Mouse (Mus musculus) kidney, adult 8-10 months (tissue): Measurements from ENCODE around the gene Tbc1d2.
"Not testable (repeated sequence)": the region's sequence is repeated elsewhere in the genome, so short reads cannot be mapped to it uniquely, and the experiment has no call there.

Experiments used
- DNase-seq, 2 experiments: peaks; one replicate each; pipeline ENCODE4 v3.0.0; 2022

The Tbc1d2 gene

DNA sequence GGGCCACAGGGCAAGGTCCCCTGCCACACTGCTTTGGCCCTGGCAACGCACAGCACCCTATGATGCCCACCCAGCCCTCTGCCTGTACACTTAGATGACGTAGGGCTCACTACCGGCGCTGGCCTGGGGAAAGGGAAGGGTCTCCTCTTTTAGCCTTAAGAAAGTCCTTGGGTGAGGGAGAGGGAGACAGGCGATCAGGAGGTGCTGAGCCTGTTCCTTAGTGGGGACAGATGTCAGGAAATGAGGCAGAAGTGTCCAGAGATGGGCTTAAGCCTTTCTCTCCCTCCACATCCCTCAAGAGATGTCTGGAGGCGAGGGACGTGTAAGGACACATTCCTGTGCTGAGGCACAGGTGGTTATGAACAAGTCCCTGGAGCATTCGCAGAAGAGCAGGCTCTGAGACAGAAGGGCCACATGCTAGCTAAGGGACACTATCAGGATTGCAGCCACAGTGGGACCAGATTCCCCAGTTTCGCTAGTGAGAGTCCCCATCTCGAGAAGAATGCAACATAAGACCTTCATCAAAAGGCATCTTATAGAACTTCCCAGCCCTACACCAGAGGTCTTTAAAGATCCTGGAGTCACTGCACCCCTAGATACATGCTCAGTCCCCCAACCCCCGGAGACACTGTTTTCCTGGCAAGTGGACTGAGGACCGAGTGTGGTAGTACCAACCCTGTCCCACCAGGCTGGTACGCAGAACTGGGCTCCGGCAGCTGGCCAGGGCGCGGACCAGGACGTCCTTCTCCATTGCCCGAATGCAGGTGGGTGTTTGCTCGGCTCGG is 49.3 kb downstream of the Tbc1d2 start:
- no peak for DNase-seq

DNA sequence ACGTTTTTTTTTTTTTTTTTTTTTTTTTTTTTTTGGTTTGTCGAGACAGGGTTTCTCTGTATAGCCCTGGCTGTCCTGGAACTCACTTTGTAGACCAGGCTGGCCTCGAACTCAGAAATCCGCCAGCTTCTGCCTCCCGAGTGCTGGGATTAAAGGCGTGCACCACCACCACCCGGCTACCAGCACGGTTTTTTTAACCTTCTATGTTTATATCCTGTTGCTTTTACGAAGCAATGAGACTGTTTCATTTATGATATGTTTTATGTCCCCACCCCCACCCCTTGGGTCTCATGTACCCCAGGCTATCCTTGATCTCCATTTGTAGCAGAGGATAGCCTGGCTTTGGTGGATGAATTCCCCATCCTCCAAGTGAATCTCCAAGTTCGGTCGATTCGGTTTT is 50.4 kb downstream of the Tbc1d2 start:
- not testable (repeated sequence) for DNase-seq

GRCm38 (mm10) chr4:46598981-46599380 is 51.0 kb downstream of the Tbc1d2 start:
- no peak for DNase-seq

DNA sequence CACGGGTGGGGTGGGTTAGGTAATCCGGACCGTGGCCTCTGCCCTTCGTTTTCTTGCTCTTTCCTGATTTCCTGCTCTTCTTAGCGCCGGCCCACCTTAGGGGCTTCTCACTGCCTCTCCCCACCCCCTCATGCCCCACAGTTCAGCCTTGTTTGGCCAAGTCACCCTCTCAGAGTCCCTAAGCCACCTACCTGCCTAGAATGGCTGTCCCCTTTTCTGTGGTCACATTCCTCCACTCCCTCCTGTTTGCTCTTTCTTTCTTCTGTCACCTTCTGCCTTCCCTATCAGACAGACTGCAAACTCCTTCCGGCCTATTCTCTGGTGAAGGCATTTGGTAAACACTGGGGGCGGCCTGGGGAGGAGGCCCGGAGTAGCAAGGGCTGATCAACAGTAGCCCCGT is 51.9 kb downstream of the Tbc1d2 start:
- DNase-seq = no peak

DNA sequence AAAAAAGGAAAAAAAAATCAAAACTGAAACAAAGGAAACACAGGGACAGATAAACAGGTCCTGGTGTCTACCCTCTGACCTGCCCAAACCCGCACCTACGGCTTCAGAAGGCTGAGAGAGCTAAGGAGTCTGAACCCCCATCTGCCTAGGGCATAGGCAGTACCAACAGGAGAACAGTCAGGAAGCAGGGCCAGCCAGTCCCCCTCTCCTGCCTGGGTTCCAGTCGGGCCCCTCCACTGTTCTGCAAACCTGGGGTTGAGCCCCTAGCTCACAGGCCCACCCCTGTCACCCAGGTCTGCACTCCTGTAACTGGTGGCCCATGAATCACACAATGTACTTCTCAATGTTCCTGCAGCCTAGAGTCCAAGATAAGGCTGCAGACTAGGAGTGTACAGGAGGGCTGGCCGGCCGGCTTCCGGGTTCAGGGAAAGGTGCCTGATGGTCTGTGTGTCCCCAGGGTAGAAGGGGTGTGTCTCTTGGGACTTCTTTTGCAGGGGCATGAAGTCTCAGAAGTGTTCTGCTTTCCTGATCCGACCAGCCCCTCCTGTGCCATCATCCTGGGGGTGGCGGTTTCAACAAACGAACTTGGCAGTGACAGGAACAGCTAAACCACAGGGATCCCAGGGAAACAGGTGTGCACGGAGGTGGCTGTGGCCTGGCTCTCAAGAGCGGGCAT is 52.6 kb downstream of the Tbc1d2 start:
- DNase-seq = no peak

GRCm38 (mm10) chr4:46596398-46596797 is 53.6 kb downstream of the Tbc1d2 start:
- DNase-seq = no peak

- no peak for DNase-seq
These were observed 55.9 kb downstream of the Tbc1d2 start for GRCm38 (mm10) chr4:46594131-46594530.

- DNase-seq = no peak
These were observed 56.5 kb downstream of the Tbc1d2 start for GRCm38 (mm10) chr4:46593472-46593871.

GRCm38 (mm10) chr4:46591833-46592520 is 58.0 kb downstream of the Tbc1d2 start:
- DNase-seq = no peak

- no peak for DNase-seq
These were observed 59.2 kb downstream of the Tbc1d2 start for GRCm38 (mm10) chr4:46590810-46591209.

GRCm38 (mm10) chr4:46589946-46590684 is 59.9 kb downstream of the Tbc1d2 start:
- DNase-seq = no peak

- DNase-seq = no peak
These were observed 60.9 kb downstream of the Tbc1d2 start for GRCm38 (mm10) chr4:46589151-46589550.

GRCm38 (mm10) chr4:46586473-46586872 is 63.5 kb downstream of the Tbc1d2 start:
- DNase-seq = no peak

- no peak for DNase-seq
These were observed 64.2 kb downstream of the Tbc1d2 start for GRCm38 (mm10) chr4:46585811-46586190.

DNA sequence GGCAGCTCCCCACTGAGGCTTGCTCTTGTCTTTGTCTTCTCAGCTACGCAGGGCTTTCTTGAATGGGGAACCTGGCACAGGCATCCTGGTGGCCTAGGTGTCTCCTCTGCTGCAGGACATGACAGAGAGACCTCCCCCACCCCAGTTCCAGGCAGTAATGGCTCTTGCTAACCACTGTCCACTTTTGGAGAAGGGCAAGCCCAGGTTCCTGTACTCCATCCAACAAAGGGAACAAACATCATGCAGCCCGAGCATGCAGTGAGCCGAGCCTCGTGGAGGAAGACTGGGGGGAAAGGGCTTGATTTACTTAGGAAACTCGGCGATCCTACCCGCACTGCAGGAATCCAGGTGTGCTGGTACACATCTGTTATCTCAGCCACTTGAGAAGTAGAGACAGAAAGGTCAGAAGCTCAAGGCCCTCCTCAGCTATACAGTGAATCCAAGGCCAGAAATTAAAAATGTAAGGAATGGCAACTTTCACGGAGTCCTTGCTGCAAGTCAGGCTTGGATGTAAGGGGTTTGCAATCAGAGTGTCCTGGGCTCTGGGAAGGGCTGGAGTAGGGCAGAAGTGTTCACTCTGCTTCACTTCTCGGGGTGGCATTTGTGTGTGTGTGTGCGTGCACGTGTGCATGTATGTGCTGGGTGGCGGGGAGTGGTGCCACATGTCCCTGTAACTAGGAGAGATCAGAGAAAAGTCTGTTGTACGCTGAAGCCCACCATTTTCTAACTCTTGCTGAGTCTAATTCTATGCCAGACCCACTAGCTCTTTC is 64.8 kb downstream of the Tbc1d2 start:
- no peak for DNase-seq

DNA sequence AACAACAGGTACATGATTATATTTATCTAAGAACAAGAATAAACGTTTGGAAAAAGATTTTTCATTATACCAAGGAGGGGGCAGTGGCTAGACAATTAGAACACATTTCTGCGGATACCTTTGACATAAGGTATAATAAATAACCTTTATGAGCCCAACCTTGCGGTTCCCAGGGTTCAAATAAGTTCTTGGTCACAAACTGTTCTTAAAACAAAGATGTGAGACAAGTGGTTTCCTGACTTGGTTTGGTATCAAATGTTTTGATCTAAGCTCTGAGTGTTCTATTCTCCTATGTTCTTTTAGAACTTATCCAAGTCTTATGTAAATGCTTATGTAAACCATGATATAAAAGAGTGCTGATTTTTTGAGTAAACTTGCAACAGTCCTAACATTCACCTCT is 65.5 kb downstream of the Tbc1d2 start:
- DNase-seq = not testable (repeated sequence)

DNA sequence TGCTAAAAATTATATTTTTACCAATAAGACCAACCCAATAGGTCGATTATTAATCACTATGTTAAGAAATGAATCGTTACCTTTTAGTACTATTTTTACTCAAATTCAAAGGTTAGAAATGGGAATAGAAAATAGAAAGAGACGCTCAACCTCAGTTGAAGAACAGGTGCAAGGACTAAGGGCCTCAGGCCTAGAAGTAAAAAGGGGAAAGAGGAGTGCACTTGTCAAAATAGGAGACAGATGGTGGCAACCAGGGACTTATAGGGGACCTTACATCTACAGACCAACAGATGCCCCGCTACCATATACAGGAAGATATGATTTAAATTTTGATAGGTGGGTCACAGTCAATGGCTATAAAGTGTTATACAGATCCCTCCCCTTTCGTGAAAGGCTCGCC is 65.9 kb downstream of the Tbc1d2 start:
- not testable (repeated sequence) for DNase-seq

- DNase-seq = not testable (repeated sequence)
These were observed 68.0 kb downstream of the Tbc1d2 start for GRCm38 (mm10) chr4:46582024-46582423.

- not testable (repeated sequence) for DNase-seq
These were observed 68.4 kb downstream of the Tbc1d2 start for GRCm38 (mm10) chr4:46581577-46581976.

DNA sequence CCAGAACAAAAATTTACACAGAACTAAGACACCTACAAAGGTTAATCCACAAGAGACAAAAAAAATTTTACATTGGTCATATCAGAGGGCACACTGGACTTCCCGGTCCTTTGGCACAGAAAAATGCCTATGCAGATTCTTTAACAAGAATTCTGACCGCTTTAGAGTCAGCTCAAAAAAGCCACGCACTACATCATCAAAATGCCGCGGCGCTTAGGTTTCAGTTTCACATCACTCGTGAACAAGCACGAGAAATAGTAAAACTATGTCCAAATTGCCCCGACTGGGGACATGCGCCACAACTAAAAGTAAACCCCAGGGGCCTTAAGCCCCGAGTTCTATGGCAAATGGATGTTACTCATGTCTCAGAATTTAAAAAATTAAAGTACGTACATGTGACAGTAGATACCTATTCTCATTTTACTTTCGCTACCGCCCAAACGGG is 69.2 kb downstream of the Tbc1d2 start:
- not testable (repeated sequence) for DNase-seq

- not testable (repeated sequence) for DNase-seq
These were observed 71.1 kb downstream of the Tbc1d2 start for GRCm38 (mm10) chr4:46578796-46579346.

DNA sequence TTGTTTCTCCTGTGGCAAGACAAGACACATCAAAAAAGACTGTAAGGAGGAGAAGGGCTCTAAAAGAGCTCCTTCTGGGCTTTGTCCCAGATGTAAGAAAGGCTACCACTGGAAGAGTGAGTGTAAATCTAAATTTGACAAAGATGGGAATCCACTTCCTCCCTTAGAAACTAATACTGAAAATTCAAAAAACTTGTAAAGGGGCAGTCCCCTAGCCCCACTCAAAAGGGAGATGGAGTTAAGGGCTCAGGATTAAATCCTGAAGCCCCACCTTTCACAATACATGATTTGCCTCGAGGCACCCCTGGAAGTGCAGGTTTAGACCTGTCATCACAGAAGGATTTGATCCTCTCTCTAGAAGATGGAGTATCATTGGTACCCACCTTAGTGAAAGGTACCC is 71.8 kb downstream of the Tbc1d2 start:
- DNase-seq = no peak
